Mouse (Mus musculus) urinary bladder, postnatal 36 days (tissue): Measurements from ENCODE around the gene Lhpp.

ENCODE experiments used
- DNase-seq, 2 experiments: peaks; one replicate each; pipeline ENCODE4 v3.0.0; 2022; ENCODE audit warnings: low spot score in 2 of 2, mixed read lengths in 1 of 2

Gene Lhpp

GRCm38 (mm10) chr7:132682336-132682735 is 71.9 kb downstream of the Lhpp start:
- DNase-seq, result no peak

- no peak for DNase-seq
These were observed 72.5 kb downstream of the Lhpp start for GRCm38 (mm10) chr7:132682901-132683300.

GRCm38 (mm10) chr7:132683923-132684322 is 73.5 kb downstream of the Lhpp start:
- DNase-seq, result no peak

GRCm38 (mm10) chr7:132686515-132686914 is 76.1 kb downstream of the Lhpp start:
- no peak for DNase-seq

- no peak for DNase-seq
These were observed 77.5 kb downstream of the Lhpp start for GRCm38 (mm10) chr7:132687897-132688296.

GRCm38 (mm10) chr7:132688721-132689120 is 78.3 kb downstream of the Lhpp start:
- no peak for DNase-seq

- DNase-seq, result no peak
These were observed 79.3 kb downstream of the Lhpp start for GRCm38 (mm10) chr7:132689722-132690121.

- no peak for DNase-seq
These were observed 80.5 kb downstream of the Lhpp start for GRCm38 (mm10) chr7:132690716-132691472.

GRCm38 (mm10) chr7:132692719-132693118 is 82.3 kb downstream of the Lhpp start:
- no peak for DNase-seq

- DNase-seq, result no peak
These were observed 83.1 kb downstream of the Lhpp start for GRCm38 (mm10) chr7:132693561-132693960.

- no peak for DNase-seq
These were observed 86.9 kb downstream of the Lhpp start for GRCm38 (mm10) chr7:132697258-132697796.

- no peak for DNase-seq
These were observed 88.3 kb downstream of the Lhpp start for GRCm38 (mm10) chr7:132698737-132699136.

GRCm38 (mm10) chr7:132699165-132699564 is 88.7 kb downstream of the Lhpp start:
- no peak for DNase-seq

GRCm38 (mm10) chr7:132699639-132700038 is 89.2 kb downstream of the Lhpp start:
- DNase-seq, result no peak

- DNase-seq, result no peak
These were observed 89.7 kb downstream of the Lhpp start for GRCm38 (mm10) chr7:132700107-132700506.

GRCm38 (mm10) chr7:132701412-132701811 is 91.0 kb downstream of the Lhpp start:
- no peak for DNase-seq

GRCm38 (mm10) chr7:132702024-132702423 is 91.6 kb downstream of the Lhpp start:
- no peak for DNase-seq

- DNase-seq, result no peak
These were observed 92.1 kb downstream of the Lhpp start for GRCm38 (mm10) chr7:132702492-132703070.

GRCm38 (mm10) chr7:132703515-132704309 is 93.3 kb downstream of the Lhpp start:
- no peak for DNase-seq

GRCm38 (mm10) chr7:132704310-132704875 is 94.0 kb downstream of the Lhpp start:
- no peak for DNase-seq

GRCm38 (mm10) chr7:132705130-132705529 is 94.7 kb downstream of the Lhpp start:
- DNase-seq, result no peak

- DNase-seq, result no peak
These were observed 101.1 kb downstream of the Lhpp start for GRCm38 (mm10) chr7:132711579-132711978.
